Mouse (Mus musculus) neural tube, embryonic 15.5 days (tissue): Measurements from ENCODE around the gene Srd5a1. TPM values are rescaled to one million over a fixed set of nuclear protein-coding genes. Genes with fewer than 3 reads are reported as not detected.
"Not testable (repeated sequence)": the region's sequence is repeated elsewhere in the genome, so short reads cannot be mapped to it uniquely, and the experiment has no call there.

ENCODE experiments used
- ATAC-seq: fragments of 200-750 bp; cut with Nextera tagmentation; 2 replicates; pipeline ENCODE4 v1.8.0; 2017; ENCODE audit warnings: mild to moderate bottlenecking, moderate TSS enrichment, moderate library complexity; ENCODE audit not compliant: low FRiP score
- H3K27ac ChIP-seq: fragments of 300-500 bp; sonication (generic); replicated peaks from 2 replicates; pipeline ENCODE4 v1.5.1; 2015; ENCODE audit warnings: mild to moderate bottlenecking, inconsistent platforms
- H3K27me3 ChIP-seq: fragments of 300-500 bp; sonication (generic); replicated peaks from 2 replicates; pipeline ENCODE4 v1.6.1; 2015; ENCODE audit warnings: inconsistent platforms
- H3K36me3 ChIP-seq: fragments of 300-500 bp; sonication (generic); 2 replicates; pipeline ENCODE4 v1.6.1; 2015; ENCODE audit warnings: inconsistent platforms
- H3K4me1 ChIP-seq: fragments of 300-500 bp; sonication (generic); 2 replicates; pipeline ENCODE4 v1.6.1; 2015; ENCODE audit warnings: inconsistent platforms
- H3K4me2 ChIP-seq: fragments of 300-500 bp; sonication (generic); 2 replicates; pipeline ENCODE4 v1.6.1; 2015; ENCODE audit warnings: inconsistent platforms, mild to moderate bottlenecking, moderate library complexity
- H3K4me3 ChIP-seq: fragments of 300-500 bp; sonication (generic); replicated peaks from 2 replicates; pipeline ENCODE4 v1.5.1; 2015; ENCODE audit warnings: mild to moderate bottlenecking, inconsistent platforms
- H3K9ac ChIP-seq: fragments of 300-500 bp; sonication (generic); replicated peaks from 2 replicates; pipeline ENCODE4 v1.6.1; 2015; ENCODE audit warnings: mild to moderate bottlenecking, inconsistent platforms
- H3K9me3 ChIP-seq: fragments of 300-500 bp; sonication (generic); replicated peaks from 2 replicates; pipeline ENCODE4 v1.6.1; 2016; ENCODE audit warnings: inconsistent platforms
- WGBS: fragments of 180-500 bp; shearing (Covaris S2); methylation state at CpG from one replicate; pipeline ENCODE4 v1.1.7; 2015; ENCODE audit warnings: mixed read lengths; 5-methylcytosine and 5-hydroxymethylcytosine counted together
- polyA plus RNA-seq: library from polyadenylated mRNA; unstranded; fragments of >200 nt; fragmentation: Nextera tagmentation; extraction: Ambion mirVana; gene quantifications from 2 replicates; pipeline ENCODE4 v1.2.1, GENCODE M21; 2015

The Srd5a1 gene
- polyA plus RNA-seq, 1 experiment from 2014 or later = 26.4 TPM

- H3K4me2 ChIP-seq = no peak overlapping the region
- H3K27ac ChIP-seq = no peak overlapping the region
- H3K9ac ChIP-seq = no peak overlapping the region
- no peak for ATAC-seq
- H3K4me3 ChIP-seq = no peak overlapping the region
- no peaks in the 10 kb centered on the region for H3K9me3 ChIP-seq
- H3K4me1 ChIP-seq = no peaks in the 10 kb centered on the region
- peaks cover 59% of the 10 kb centered on the region for H3K36me3 ChIP-seq
- no peaks in the 10 kb centered on the region for H3K27me3 ChIP-seq
- WGBS = 83% methylated on average over 6 of the region's 6 CpGs
These were observed 26.9 kb upstream of the Srd5a1 start for GRCm38 (mm10) chr13:69638108-69638626.

DNA sequence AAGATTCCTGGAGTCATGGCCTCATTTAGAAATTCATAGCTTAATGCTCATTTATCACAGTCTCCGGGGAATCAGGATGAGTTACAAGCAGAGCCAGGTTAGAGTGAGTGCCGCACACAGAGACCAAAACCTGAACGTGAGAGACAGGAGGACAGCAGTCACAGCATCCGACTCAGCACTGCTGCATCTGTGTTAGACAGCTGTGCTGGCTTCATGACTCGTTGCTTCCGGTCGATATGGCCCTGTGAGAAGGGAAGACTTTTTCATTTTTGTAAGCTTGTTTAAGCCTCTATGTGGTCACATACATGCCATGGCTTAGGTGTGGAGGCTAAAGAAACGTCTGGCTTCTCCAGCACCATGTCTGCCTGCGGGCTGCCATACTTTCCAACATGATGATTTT is 26.4 kb upstream of the Srd5a1 start:
- Histone ChIP-seq H3K9ac (no peak overlapping the region), H3K27me3 (no peaks in the 10 kb centered on the region), H3K4me1 (no peaks in the 10 kb centered on the region), H3K27ac (no peak overlapping the region), H3K4me2 (no peak overlapping the region), H3K4me3 (no peak overlapping the region), H3K36me3 (peaks cover 62% of the 10 kb centered on the region), H3K9me3 (no peaks in the 10 kb centered on the region)
- ATAC-seq = no peak
- 92% methylated on average over 9 of the region's 9 CpGs for WGBS

- H3K27ac ChIP-seq = no peak overlapping the region
- no peaks in the 10 kb centered on the region for H3K4me1 ChIP-seq
- H3K4me3 ChIP-seq = no peak overlapping the region
- H3K36me3 ChIP-seq = peaks cover 71% of the 10 kb centered on the region
- H3K9ac ChIP-seq = no peak overlapping the region
- H3K4me2 ChIP-seq = no peak overlapping the region
- H3K9me3 ChIP-seq = no peaks in the 10 kb centered on the region
- H3K27me3 ChIP-seq = no peaks in the 10 kb centered on the region
- no peak for ATAC-seq
- WGBS = 93% methylated on average over 6 of the region's 6 CpGs
These were observed 25.6 kb upstream of the Srd5a1 start for GRCm38 (mm10) chr13:69636816-69637215.

GRCm38 (mm10) chr13:69636375-69636774 is 25.1 kb upstream of the Srd5a1 start:
- Histone ChIP-seq H3K36me3 (peaks cover 75% of the 10 kb centered on the region), H3K9ac (no peak overlapping the region), H3K4me2 (no peak overlapping the region), H3K4me3 (no peak overlapping the region), H3K27me3 (no peaks in the 10 kb centered on the region), H3K4me1 (no peaks in the 10 kb centered on the region), H3K27ac (no peak overlapping the region), H3K9me3 (no peaks in the 10 kb centered on the region)
- ATAC-seq = no peak
- 96% methylated on average over 3 of the region's 3 CpGs for WGBS

DNA sequence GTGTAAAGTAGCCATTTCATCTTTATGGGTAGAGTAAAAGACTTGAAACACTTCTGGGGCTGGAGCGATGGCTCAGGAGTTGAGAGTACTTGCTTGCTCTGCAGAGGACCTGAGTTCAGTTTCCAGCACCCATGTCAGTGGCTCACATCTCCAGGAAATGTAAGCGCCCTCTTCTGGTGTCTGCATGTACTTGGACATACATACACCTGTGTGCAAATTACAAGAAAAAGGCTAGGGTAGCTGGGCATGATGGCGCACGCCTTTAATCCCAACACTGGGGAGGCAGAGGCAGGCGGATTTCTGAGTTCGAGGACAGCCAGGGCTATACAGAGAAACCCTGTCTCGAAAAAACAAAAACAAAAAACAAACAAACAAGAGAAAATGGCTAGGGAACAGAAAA is 24.6 kb upstream of the Srd5a1 start:
- not testable (repeated sequence) for H3K27ac ChIP-seq, H3K9ac ChIP-seq, H3K4me3 ChIP-seq, H3K4me2 ChIP-seq, H3K9me3 ChIP-seq, ATAC-seq, H3K27me3 ChIP-seq, H3K4me1 ChIP-seq
- H3K36me3 ChIP-seq = peaks cover 79% of the 10 kb centered on the region
- 96% methylated on average over 7 of the region's 7 CpGs for WGBS

- no peak overlapping the region for H3K27ac ChIP-seq
- no peak overlapping the region for H3K4me3 ChIP-seq
- no peaks in the 10 kb centered on the region for H3K4me1 ChIP-seq
- no peak overlapping the region for H3K4me2 ChIP-seq
- no peak for ATAC-seq
- no peak overlapping the region for H3K9ac ChIP-seq
- no peaks in the 10 kb centered on the region for H3K9me3 ChIP-seq
- peaks cover 89% of the 10 kb centered on the region for H3K36me3 ChIP-seq
- no peaks in the 10 kb centered on the region for H3K27me3 ChIP-seq
- 95% methylated on average over 2 of the region's 2 CpGs for WGBS
These were observed 22.7 kb upstream of the Srd5a1 start for GRCm38 (mm10) chr13:69633988-69634387.

GRCm38 (mm10) chr13:69633551-69633950 is 22.3 kb upstream of the Srd5a1 start:
- H3K4me2 ChIP-seq = no peak overlapping the region
- H3K4me1 ChIP-seq = no peaks in the 10 kb centered on the region
- no peak overlapping the region for H3K9ac ChIP-seq
- H3K4me3 ChIP-seq = no peak overlapping the region
- H3K27ac ChIP-seq = no peak overlapping the region
- 71% methylated on average over 9 of the region's 9 CpGs for WGBS
- no peak for ATAC-seq
- H3K9me3 ChIP-seq = no peaks in the 10 kb centered on the region
- peaks cover 90% of the 10 kb centered on the region for H3K36me3 ChIP-seq
- H3K27me3 ChIP-seq = no peaks in the 10 kb centered on the region

DNA sequence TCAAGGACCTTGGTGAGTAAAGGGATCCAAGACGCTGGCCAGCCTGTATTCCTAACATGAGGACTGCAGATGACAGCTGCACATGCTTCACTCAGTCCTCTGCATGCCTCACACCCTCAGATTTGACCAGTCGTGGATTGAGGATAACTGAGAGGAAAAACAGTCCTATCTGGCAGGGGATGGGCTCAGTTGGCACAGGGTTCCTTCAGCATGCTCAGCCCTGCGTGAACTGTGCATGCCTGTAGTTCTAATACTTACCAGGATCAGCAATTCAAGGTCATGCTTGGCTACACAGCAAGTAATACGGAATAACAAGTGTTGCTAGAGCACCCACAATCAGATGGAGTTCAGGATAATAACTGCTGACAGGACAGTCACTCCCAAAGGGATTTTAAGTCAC is 20.4 kb upstream of the Srd5a1 start:
- no peak for ATAC-seq
- H3K4me2 ChIP-seq = no peak overlapping the region
- H3K27ac ChIP-seq = no peak overlapping the region
- WGBS = 89% methylated on average over 4 of the region's 4 CpGs
- no peak overlapping the region for H3K9ac ChIP-seq
- no peak overlapping the region for H3K4me3 ChIP-seq
- H3K27me3 ChIP-seq = no peaks in the 10 kb centered on the region
- peaks cover 98% of the 10 kb centered on the region for H3K36me3 ChIP-seq
- H3K9me3 ChIP-seq = no peaks in the 10 kb centered on the region
- no peaks in the 10 kb centered on the region for H3K4me1 ChIP-seq

DNA sequence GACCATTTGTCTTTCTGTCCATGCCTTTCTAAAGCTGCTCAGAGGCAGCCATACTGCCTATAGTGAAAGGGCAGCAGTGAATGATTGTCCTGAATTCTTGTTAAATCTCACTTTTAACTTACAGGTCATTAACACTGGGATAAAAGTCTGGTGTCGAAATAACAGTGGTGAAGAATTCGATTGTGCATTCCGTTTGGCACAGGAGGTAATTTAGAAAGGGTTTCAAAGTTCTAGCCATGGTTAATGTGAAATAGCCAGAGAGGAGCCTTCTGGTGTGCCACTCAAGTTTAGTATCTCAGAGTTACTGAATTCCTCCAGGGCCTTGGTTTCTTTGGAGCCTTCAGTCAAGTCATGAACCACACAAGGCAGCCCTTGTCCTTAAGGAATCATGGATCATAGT is 19.9 kb upstream of the Srd5a1 start:
- Histone ChIP-seq H3K4me3 (no peak overlapping the region), H3K4me2 (no peak overlapping the region), H3K4me1 (no peaks in the 10 kb centered on the region), H3K9ac (no peak overlapping the region), H3K9me3 (no peaks in the 10 kb centered on the region), H3K27me3 (no peaks in the 10 kb centered on the region), H3K36me3 (peaks cover 98% of the 10 kb centered on the region), H3K27ac (no peak overlapping the region)
- 72% methylated on average over 3 of the region's 3 CpGs for WGBS
- ATAC-seq = no peak

GRCm38 (mm10) chr13:69630576-69630975 is 19.3 kb upstream of the Srd5a1 start:
- ATAC-seq = no peak
- Histone ChIP-seq H3K4me2 (no peak overlapping the region), H3K4me3 (no peak overlapping the region), H3K27me3 (no peaks in the 10 kb centered on the region), H3K27ac (no peak overlapping the region), H3K36me3 (peaks cover 98% of the 10 kb centered on the region), H3K4me1 (no peaks in the 10 kb centered on the region), H3K9ac (no peak overlapping the region), H3K9me3 (no peaks in the 10 kb centered on the region)
- WGBS = 63% methylated on average over 8 of the region's 8 CpGs

GRCm38 (mm10) chr13:69627941-69628340 is 16.7 kb upstream of the Srd5a1 start:
- H3K27ac ChIP-seq = no peak overlapping the region
- WGBS = 98% methylated on average over 3 of the region's 3 CpGs
- no peak overlapping the region for H3K4me2 ChIP-seq
- no peak overlapping the region for H3K4me3 ChIP-seq
- no peak for ATAC-seq
- H3K9me3 ChIP-seq = no peaks in the 10 kb centered on the region
- no peaks in the 10 kb centered on the region for H3K27me3 ChIP-seq
- no peaks in the 10 kb centered on the region for H3K4me1 ChIP-seq
- H3K36me3 ChIP-seq = peaks cover 97% of the 10 kb centered on the region
- H3K9ac ChIP-seq = no peak overlapping the region

GRCm38 (mm10) chr13:69624510-69624909 is 13.3 kb upstream of the Srd5a1 start:
- no peak overlapping the region for H3K9ac ChIP-seq
- H3K9me3 ChIP-seq = no peaks in the 10 kb centered on the region
- H3K4me1 ChIP-seq = no peaks in the 10 kb centered on the region
- 88% methylated on average over 3 of the region's 3 CpGs for WGBS
- H3K27me3 ChIP-seq = no peaks in the 10 kb centered on the region
- no peak overlapping the region for H3K4me3 ChIP-seq
- no peak for ATAC-seq
- H3K4me2 ChIP-seq = no peak overlapping the region
- peaks cover 85% of the 10 kb centered on the region for H3K36me3 ChIP-seq
- H3K27ac ChIP-seq = no peak overlapping the region

- Histone ChIP-seq H3K27me3 (no peaks in the 10 kb centered on the region), H3K27ac (no peak overlapping the region), H3K36me3 (peaks cover 85% of the 10 kb centered on the region), H3K9ac (no peak overlapping the region), H3K4me3 (no peak overlapping the region), H3K4me2 (no peak overlapping the region), H3K4me1 (no peaks in the 10 kb centered on the region), H3K9me3 (no peaks in the 10 kb centered on the region)
- WGBS = 67% methylated on average over 5 of the region's 5 CpGs
- ATAC-seq = no peak
These were observed 12.6 kb upstream of the Srd5a1 start for GRCm38 (mm10) chr13:69623843-69624242.
